Mouse (Mus musculus) T-helper 1 cell (primary cell): ENCODE results near the gene Shc3.

Experiments used
- in situ Hi-C: fragments of 300-600 bp; cut with MboI, MseI; formaldehyde crosslinking; loops from one replicate; pipeline ENCODE4 v1.15.1; 2025; ENCODE audit warnings: high pct_unique_total_duplicates

Shc3 gene

DNA sequence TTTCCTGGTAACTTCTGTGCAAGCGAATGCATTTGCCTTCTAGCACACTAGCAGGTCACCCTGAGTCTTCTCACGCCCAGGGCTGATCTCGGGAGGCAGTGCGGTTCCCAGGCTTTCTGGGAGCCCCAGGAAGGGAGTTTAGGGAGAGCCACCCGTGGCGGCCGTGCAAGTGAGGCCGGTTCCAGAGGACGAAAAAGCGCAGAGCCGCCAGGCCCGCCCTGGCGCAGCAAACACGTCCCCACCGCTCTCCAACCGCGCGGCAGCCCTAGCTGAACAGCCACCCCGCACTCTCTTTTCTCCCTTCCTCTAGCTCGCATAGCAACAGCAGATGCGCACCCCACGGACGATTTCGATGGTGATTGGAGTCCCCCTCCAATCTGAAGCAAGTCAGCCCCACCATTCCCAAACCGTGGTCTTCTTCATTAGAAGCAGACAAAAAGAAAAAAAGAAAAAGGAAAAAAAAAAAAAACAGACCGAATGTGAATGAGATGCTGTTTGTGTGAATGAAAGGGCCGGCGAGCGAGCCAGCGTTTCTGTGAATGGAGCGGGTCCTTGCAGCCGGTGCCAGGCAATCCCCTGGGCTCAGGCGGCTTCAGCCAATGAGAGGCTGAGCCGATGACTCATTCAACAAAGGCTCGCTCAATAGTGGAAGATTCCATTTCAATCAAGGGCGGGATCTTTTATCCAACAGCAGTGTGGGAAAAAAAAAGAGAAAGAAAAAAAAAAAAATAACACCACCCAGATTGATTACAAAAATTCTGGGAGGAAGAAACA, at the start of gene Shc3:
TSS of gene Shc3 (minus strand) at position 509 of the 774 bp plus-strand sequence.
- in situ Hi-C loops, result no loop called here

- in situ Hi-C loops, result loop anchor here (10.0 kb wide), 1 partner anchor 674 kb away; no protein-coding TSS in a partner anchor
Observed at GRCm38 (mm10) chr13:51618602-51619001, 49.4 kb upstream of the Shc3 start.

DNA sequence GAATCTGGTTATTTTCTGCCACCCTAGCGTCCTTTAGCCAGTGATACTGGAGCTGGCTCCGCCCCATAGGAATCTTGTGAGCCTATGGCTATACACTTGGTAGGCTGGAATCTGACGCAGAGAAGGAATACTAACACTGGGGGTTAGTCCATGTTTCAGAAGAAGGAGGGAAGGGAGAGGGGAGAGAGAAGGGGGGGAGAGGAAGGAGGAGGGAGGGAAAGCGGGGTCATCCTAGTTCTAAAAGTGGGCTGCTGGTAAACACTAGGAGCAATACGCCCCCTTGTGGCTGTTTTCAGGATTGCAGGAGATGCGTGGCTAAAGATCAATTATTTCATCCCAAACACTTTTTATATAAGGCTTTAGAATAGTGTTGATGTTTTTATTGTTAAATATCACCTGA, 48.6 kb upstream of the Shc3 start:
- in situ Hi-C loops, result loop anchor here (10.0 kb wide), 1 partner anchor 673 kb away; no protein-coding TSS in a partner anchor

DNA sequence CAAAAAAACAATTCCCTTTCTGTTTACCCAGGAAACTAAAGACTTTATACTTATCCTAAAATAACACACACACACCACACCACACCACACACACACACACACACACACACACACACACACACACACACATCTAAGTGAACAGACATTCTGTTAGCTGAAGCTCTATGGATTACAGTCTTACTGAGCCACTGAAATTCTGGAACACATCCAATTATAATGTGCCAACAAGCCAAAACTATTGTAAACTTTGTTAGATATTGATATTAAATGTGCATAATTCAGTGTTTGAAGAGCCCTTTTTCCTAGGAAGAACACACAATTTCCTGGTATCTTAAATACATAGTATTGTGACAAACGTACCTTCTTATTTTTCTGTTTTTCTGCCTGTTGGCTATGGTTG, 48.1 kb upstream of the Shc3 start:
- in situ Hi-C loops, result loop anchor here (10.0 kb wide), 1 partner anchor 673 kb away; no protein-coding TSS in a partner anchor

- in situ Hi-C loops, result loop anchor here (10.0 kb wide), 1 partner anchor 672 kb away; no protein-coding TSS in a partner anchor
Observed at GRCm38 (mm10) chr13:51616417-51617044, 47.3 kb upstream of the Shc3 start.

GRCm38 (mm10) chr13:51615815-51616214, 46.6 kb upstream of the Shc3 start:
- in situ Hi-C loops, result loop anchor here (10.0 kb wide), 1 partner anchor 671 kb away; no protein-coding TSS in a partner anchor

DNA sequence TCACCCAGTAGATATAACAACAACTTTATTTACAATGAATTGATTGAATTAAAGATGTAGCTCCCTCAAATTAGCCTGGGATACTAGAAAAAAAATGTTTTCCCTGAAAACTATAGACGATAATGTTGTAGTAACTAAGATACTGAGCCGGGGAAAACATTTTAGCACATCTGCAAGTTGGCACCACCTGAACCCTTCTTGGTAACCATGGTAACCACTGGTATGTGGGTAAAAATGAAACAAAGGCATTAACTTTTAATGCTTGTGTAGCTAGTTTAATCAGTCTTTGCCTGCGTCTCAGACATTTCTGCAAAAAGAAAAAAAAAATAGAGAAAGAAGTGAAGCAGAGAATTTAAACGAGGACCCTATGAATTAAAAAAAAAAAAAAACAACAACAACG, 42.3 kb upstream of the Shc3 start:
- in situ Hi-C loops, result loop anchor here (10.0 kb wide), 1 partner anchor 667 kb away; no protein-coding TSS in a partner anchor

DNA sequence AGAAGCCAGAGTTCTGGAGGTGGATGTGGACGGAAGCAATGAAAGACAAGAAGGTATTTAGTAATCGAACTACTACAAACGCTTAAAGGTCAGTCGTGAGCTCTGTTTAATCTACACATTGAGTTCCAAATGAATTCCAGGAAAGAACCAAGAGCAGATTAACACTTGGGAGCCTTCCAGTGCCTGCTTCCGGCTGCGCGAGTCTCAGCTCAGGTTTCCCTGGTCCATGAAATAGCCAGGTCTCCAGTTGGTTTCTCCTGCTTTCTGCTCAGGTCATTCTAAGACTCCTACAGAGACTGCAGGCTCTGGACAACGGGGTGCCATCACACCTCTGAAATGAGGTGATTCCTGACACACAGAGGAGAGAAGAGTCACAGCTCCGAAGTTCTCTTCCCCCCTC, 41.8 kb upstream of the Shc3 start:
- in situ Hi-C loops, result loop anchor here (10.0 kb wide), 1 partner anchor 666 kb away; no protein-coding TSS in a partner anchor

DNA sequence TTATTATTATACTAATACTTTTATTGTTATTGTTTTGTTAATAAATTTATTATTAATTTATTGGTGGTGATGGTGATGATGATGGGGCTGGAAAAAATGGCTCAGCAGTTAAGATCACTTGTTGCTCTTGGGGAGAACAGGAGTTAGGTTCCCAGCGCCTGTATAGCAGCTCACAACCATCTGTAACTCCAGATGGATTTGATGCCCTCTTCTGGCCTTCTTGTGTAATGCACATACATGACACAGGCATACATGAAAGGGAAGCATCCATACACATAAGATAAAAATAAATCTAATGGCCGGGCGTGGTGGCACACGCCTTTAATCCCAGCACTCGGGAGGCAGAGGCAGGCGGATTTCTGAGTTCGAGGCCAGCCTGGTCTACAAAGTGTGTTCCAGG, 40.0 kb upstream of the Shc3 start:
- in situ Hi-C loops, result no loop called here

GRCm38 (mm10) chr13:51603894-51604244, 34.6 kb upstream of the Shc3 start:
- in situ Hi-C loops, result no loop called here

DNA sequence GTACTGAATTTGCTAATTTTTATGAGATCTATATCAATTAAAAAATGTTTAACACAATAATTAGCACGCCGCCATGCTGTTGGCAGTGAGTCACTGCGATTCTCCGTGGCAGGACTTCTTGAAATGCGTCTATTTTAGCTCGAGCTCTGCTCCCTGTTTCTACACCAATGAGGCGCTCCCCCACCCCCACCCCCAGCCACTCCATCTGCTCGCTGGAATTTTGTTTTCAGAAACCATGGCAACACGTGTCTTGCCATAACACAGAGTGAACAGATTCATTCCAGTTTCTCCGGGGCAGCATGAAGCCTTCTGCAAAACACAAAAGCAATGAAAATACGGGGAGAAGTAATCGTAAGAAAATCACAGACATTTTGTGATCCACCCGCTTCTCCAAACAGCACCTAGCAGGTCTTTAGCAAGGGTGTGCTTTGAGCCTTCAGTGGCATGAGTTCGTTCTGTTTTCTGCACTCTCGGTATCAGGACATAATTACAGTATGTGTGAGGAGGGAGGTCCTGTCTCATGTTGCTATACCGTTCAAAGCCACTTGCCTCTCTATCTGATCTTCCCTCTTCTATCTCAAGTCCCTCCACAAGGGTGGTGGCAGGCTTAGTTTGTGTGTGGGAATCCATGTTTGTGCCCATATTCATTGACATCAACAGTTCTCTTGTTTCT, 34.1 kb upstream of the Shc3 start:
- in situ Hi-C loops, result no loop called here

- in situ Hi-C loops, result no loop called here
Observed at GRCm38 (mm10) chr13:51602764-51603163, 33.5 kb upstream of the Shc3 start.

DNA sequence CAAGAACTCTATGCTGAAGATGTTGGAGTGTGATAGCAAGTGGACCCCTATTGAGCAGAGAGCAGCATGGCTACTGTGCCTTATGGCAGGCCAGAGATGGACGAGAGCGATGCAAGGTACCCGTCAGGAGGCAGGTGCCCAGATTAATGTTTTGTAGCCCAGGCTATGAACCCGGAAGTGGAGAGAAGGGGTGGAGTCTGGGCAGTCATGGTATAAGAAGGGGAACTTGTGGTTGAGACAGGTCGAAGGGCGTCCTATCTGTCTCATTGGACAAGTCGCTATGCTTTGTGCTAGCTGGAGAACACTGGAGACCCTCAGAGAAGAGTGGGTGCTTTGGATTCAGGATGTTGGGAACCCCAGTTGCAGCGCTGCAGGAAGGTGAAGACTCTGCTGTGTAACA, 30.9 kb upstream of the Shc3 start:
- in situ Hi-C loops, result no loop called here

DNA sequence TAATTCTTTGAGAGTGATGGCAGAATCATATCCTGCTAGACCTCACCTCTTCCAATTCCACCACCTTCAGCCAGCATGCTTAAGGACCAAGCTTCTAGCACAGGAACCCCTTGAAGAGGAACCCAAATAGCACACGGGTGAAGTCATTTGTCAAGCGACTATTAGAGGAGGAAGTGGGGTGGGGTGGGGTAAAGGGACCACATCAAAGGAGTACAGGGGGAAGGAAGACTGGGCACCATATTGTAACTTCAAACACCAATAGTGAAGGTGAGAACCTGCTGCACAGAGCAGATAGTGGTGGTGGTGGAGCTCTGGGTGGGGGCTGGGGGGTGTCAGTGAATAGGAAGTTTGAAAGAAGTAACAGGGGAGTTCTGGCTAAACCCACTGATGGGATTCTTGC, 28.8 kb upstream of the Shc3 start:
- in situ Hi-C loops, result no loop called here

DNA sequence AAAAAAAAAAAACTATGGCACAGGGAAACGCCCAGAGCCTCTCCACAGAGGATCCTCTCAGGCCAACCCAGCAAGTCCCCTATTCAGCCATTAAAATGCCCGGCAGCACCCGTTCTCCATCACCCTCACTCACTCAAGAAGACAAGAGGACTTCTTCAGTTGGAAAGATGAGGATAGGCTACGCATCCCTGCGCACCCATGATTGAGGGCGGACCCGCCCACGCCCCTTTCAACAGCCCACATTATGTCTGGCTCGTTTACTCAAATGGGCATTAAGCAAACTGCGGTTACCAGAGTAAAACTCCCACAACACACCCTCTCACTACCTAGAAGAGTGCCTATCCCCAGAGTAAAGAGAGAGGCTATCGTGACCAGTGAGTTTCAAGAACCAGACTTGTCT, 26.2 kb upstream of the Shc3 start:
- in situ Hi-C loops, result no loop called here

- in situ Hi-C loops, result no loop called here
Observed at GRCm38 (mm10) chr13:51594656-51595311, 25.6 kb upstream of the Shc3 start.

- in situ Hi-C loops, result no loop called here
Observed at GRCm38 (mm10) chr13:51588005-51588404, 18.8 kb upstream of the Shc3 start.

- in situ Hi-C loops, result no loop called here
Observed at GRCm38 (mm10) chr13:51582204-51582603, 13.0 kb upstream of the Shc3 start.

DNA sequence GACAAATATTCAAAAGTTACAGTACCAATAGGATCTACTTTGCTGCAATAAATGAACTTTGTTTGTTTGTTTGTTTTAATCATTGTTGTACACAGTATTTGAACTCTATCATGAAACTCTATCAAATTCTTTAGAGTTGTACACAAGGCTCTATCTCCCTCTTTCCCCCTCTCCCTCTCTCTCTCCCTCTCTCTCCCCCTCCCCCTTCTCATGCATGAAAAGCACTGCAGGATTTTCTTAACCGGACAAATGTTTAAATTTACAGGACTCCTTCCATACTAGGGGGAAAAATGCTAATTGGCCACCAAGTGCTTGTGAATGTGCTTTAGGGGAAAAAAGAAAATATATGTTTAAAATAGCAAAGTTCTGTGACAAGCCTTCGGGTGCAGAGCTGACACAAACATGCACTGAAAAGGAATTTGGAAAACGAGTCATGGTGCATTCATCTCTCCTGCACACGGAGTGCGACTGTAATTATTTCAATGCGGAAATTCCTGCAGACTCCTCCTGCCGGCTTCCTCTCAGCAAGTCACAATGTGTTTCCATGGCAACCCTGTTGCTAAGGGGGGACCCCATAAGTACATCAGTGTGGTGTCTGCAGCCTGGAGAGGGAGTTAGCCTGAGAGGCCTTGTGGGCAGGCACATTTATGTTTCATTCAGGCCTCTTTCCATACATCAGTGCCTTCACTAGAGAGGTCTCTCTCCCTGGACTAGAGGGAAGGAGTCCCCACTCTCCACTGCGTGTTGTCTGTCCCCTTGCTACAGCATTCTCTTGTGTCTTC, 11.2 kb upstream of the Shc3 start:
- in situ Hi-C loops, result no loop called here

- in situ Hi-C loops, result no loop called here
Observed at GRCm38 (mm10) chr13:51573849-51574248, 4.6 kb upstream of the Shc3 start.

DNA sequence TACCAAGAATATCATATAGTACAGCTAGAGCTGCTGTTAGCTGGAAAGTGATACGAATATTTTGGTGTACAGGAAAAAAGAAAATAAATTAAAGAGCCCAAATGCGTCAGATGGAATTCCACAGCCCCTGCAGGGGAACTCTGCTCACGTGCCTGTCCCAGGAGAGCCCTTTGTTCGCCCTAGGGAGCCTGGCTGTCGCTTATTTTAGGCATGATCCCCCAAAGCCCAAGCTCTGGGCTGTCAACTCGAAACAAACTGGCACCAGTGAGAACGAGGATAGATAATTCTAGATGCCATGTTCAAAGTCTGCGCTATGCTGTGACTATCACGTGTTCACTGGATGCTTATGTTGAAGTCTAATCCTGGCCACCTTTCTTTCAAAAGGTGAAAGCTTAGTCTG, 892 bp upstream of the Shc3 start:
- in situ Hi-C loops, result no loop called here
